Mouse (Mus musculus) layer of hippocampus, adult 18-20 months (tissue): ENCODE results near the gene Rad54l2. TPM values are rescaled to one million over a fixed set of nuclear protein-coding genes. Genes with fewer than 3 reads are reported as not detected.

Experiments used
- total RNA-seq, 2 experiments: library from RNA; stranded (reverse); gene quantifications; 2 replicates each; pipeline ENCODE4 v1.2.3; 2021

Gene Rad54l2
- total RNA-seq, 2 experiments from 2014 or later, result 15.4 to 16.6 TPM

Other genes starting within 250 kb of the Rad54l2 start
- gene Iqcf3, start 227.6 kb downstream of the Rad54l2 start, total RNA-seq, result not detected
- gene Iqcf4, start 218.2 kb downstream of the Rad54l2 start, total RNA-seq, result not detected
- gene Iqcf6, start 162.6 kb downstream of the Rad54l2 start, total RNA-seq, result not detected
- gene Grm2, start 133.1 kb downstream of the Rad54l2 start, total RNA-seq, result 10 to 100 TPM; 66.1 to 71.2 TPM
- gene Tex264, start 103.3 kb downstream of the Rad54l2 start, total RNA-seq, result 10 to 100 TPM; 91.9 to 97.1 TPM
- 10 to 100 TPM; 32.5 to 33.7 TPM for gene Dcaf1, start 32.7 kb upstream of the Rad54l2 start, total RNA-seq
- 10 to 100 TPM; 57.4 to 61.2 TPM for gene Rbm15b, start 98.2 kb upstream of the Rad54l2 start, total RNA-seq
- gene Manf, start 102.8 kb upstream of the Rad54l2 start, total RNA-seq, result 100 to 1,000 TPM; 158 to 159 TPM